Mouse (Mus musculus): Measurements from ENCODE around the gene Plpp6. TPM values are rescaled to one million over a fixed set of nuclear protein-coding genes. Genes with fewer than 3 reads are reported as not detected.

Plpp6 gene
- polyA plus RNA-seq, 1 experiment from 2014 or later = 5.3 TPM

- Histone ChIP-seq H3K36me3 (no peaks in the 10 kb centered on the region), H3K4me2 (no peak overlapping the region), H3K27me3 (no peaks in the 10 kb centered on the region), H3K9me3 (0 out of 2 replicates have a peak, but pooled peaks cover 3% of the 10 kb centered on the region), H3K27ac (no peak overlapping the region), H3K4me1 (replicated peaks) (no peaks in the 10 kb centered on the region), H3K4me3 (replicated peaks) (no peak overlapping the region), H3K9ac (replicated peaks) (no peak overlapping the region)
- no peak for ATAC-seq (ENCODE audit: insufficient number of reproducible peaks, insufficient read depth, low FRiP score, low TSS enrichment, low read depth)
- 46% methylated on average over 4 of the region's 4 CpGs for WGBS
Measured at GRCm38 (mm10) chr19:28946782-28947181, 17.0 kb upstream of the Plpp6 start.

DNA sequence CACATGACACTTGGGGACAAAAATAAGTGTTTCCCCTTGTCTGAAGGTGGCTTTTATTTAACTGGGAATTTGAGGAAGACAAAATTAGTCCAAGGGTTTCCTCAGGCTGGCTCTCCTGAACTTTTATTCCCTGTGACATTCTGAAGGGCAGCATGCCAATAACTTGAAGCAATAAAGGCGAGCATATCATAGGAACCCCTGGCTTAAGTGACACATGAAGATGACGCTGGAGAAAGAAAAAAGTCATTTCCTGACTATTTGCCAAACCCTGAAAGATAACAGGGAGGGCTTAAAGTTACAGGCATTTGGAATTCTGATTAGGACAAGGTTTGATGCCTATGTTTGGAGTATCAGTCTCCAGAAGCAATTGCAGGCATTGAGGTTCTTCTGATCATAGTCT, 16.4 kb upstream of the Plpp6 start:
- WGBS = 66% methylated on average over 2 of the region's 2 CpGs
- ATAC-seq (ENCODE audit: insufficient number of reproducible peaks, insufficient read depth, low FRiP score, low TSS enrichment, low read depth) = no peak

GRCm38 (mm10) chr19:28951251-28951650, 12.5 kb upstream of the Plpp6 start:
- Histone ChIP-seq H3K4me2 (no peak overlapping the region), H3K4me1 (replicated peaks) (no peaks in the 10 kb centered on the region), H3K27me3 (no peaks in the 10 kb centered on the region), H3K36me3 (no peaks in the 10 kb centered on the region), H3K9me3 (0 out of 2 replicates have a peak, but pooled peaks cover 3% of the 10 kb centered on the region), H3K4me3 (replicated peaks) (no peak overlapping the region), H3K27ac (no peak overlapping the region), H3K9ac (replicated peaks) (no peak overlapping the region)
- ATAC-seq (ENCODE audit: insufficient number of reproducible peaks, insufficient read depth, low FRiP score, low TSS enrichment, low read depth) = no peak
- WGBS = 83% methylated on average over 5 of the region's 5 CpGs

More for the DNA sequence above, 16.4 kb upstream of the Plpp6 start:
- H3K9me3 ChIP-seq = 0 out of 2 replicates have a peak, but pooled peaks cover 3% of the 10 kb centered on the region
- H3K9ac ChIP-seq (replicated peaks) = no peak overlapping the region
- no peaks in the 10 kb centered on the region for H3K36me3 ChIP-seq
- no peak overlapping the region for H3K4me3 ChIP-seq (replicated peaks)
- H3K4me2 ChIP-seq = no peak overlapping the region
- no peak overlapping the region for H3K27ac ChIP-seq
- H3K27me3 ChIP-seq = no peaks in the 10 kb centered on the region
- no peaks in the 10 kb centered on the region for H3K4me1 ChIP-seq (replicated peaks)

GRCm38 (mm10) chr19:28963113-28963512, 640 bp upstream of the Plpp6 start:
- ATAC-seq (ENCODE audit: insufficient number of reproducible peaks, insufficient read depth, low FRiP score, low TSS enrichment, low read depth) = no peak
- Histone ChIP-seq H3K9ac (replicated peaks) (no peak overlapping the region), H3K4me2 (peak overlapping the region; percentile 88), H3K27me3 (peaks cover 4% of the 10 kb centered on the region), H3K36me3 (no peaks in the 10 kb centered on the region), H3K27ac (no peak overlapping the region), H3K4me3 (replicated peaks) (peak overlapping the region; percentile 84), H3K9me3 (no peaks in the 10 kb centered on the region), H3K4me1 (replicated peaks) (peaks cover 7% of the 10 kb centered on the region)
- 46% methylated on average over 3 of the region's 3 CpGs for WGBS

GRCm38 (mm10) chr19:28963513-28963841, 276 bp upstream of the Plpp6 start:
- H3K27me3 ChIP-seq = peaks cover 4% of the 10 kb centered on the region
- H3K27ac ChIP-seq = no peak overlapping the region
- H3K4me3 ChIP-seq (replicated peaks) = peak overlapping the region; percentile 84
- WGBS = 3% methylated on average over 4 of the region's 4 CpGs
- H3K9ac ChIP-seq (replicated peaks) = peak overlapping the region; percentile 81; the same call in 1 of the 2 replicates
- ATAC-seq (ENCODE audit: insufficient number of reproducible peaks, insufficient read depth, low FRiP score, low TSS enrichment, low read depth) = no peak
- peaks cover 7% of the 10 kb centered on the region for H3K4me1 ChIP-seq (replicated peaks)
- H3K4me2 ChIP-seq = peak overlapping the region; percentile 88
- no peaks in the 10 kb centered on the region for H3K36me3 ChIP-seq
- no peaks in the 10 kb centered on the region for H3K9me3 ChIP-seq

DNA sequence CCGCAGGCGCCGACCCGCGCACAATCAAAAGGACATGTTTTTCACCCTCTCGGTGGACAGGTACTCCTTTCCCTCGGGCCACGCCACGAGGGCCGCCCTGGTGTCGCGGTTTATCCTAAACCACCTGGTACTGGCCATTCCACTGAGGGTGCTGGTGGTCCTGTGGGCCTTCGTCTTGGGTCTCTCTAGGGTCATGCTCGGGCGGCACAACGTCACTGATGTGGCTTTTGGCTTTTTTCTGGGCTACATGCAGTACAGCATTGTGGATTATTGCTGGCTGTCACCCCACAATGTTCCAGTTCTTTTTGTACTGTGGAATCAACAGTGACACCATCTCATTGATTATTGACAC, 775 bp downstream of the Plpp6 start:
- H3K36me3 ChIP-seq = no peaks in the 10 kb centered on the region
- H3K27me3 ChIP-seq = peaks cover 4% of the 10 kb centered on the region
- no peaks in the 10 kb centered on the region for H3K9me3 ChIP-seq
- no peak overlapping the region for H3K27ac ChIP-seq
- H3K9ac ChIP-seq (replicated peaks) = peak overlapping the region; percentile 81
- WGBS = 7% methylated on average over 16 of the region's 16 CpGs
- peak overlapping the region; percentile 88 for H3K4me2 ChIP-seq
- peak overlapping the region; percentile 84 for H3K4me3 ChIP-seq (replicated peaks)
- ATAC-seq (ENCODE audit: insufficient number of reproducible peaks, insufficient read depth, low FRiP score, low TSS enrichment, low read depth) = peak; percentile 59
- peaks cover 7% of the 10 kb centered on the region for H3K4me1 ChIP-seq (replicated peaks)

DNA sequence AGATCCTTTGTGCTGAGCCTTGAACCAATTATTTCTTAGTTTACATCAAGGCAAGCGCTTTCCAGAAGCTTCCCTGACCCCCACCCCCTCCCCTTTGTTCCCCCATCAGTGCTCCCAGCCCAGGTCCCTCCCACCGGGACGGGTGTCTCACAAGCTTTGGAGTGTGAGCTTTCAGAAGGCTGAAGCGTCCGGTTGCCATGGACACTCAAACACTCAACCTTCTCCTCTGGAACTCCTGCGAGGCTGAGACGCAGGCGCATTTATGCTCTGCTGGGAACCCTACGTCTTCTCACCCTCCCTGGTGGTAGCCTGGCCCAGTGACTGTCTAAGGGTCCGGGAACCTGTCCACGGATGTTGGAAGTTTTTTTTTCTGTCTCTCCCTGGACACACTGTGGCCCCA, 3.9 kb downstream of the Plpp6 start, which contains the start of gene 4430402I18Rik:
4430402I18Rik (minus strand) TSS at position 149 of the 400 bp plus-strand sequence.
- Histone ChIP-seq H3K9me3 (no peaks in the 10 kb centered on the region), H3K9ac (replicated peaks) (no peak within 1 kb of the TSS), H3K4me3 (replicated peaks) (no peak within 1 kb of the TSS), H3K27ac (no peak within 1 kb of the TSS), H3K36me3 (no peaks in the 10 kb centered on the region), H3K4me1 (replicated peaks) (peaks cover 7% of the 10 kb centered on the region), H3K27me3 (peaks cover 4% of the 10 kb centered on the region), H3K4me2 (peak within 1 kb of the TSS; percentile 31)
- ATAC-seq (ENCODE audit: insufficient number of reproducible peaks, insufficient read depth, low FRiP score, low TSS enrichment, low read depth) = no peak
- 7% methylated on average over 11 of the region's 11 CpGs for WGBS

GRCm38 (mm10) chr19:28968178-28968577, 4.4 kb downstream of the Plpp6 start:
- H3K27me3 ChIP-seq = peaks cover 4% of the 10 kb centered on the region
- H3K36me3 ChIP-seq = no peaks in the 10 kb centered on the region
- no peak for ATAC-seq (ENCODE audit: insufficient number of reproducible peaks, insufficient read depth, low FRiP score, low TSS enrichment, low read depth)
- WGBS = 77% methylated on average over 4 of the region's 4 CpGs
- no peak overlapping the region for H3K4me3 ChIP-seq (replicated peaks)
- no peaks in the 10 kb centered on the region for H3K9me3 ChIP-seq
- H3K4me2 ChIP-seq = no peak overlapping the region
- H3K9ac ChIP-seq (replicated peaks) = no peak overlapping the region
- no peak overlapping the region for H3K27ac ChIP-seq
- peaks cover 7% of the 10 kb centered on the region for H3K4me1 ChIP-seq (replicated peaks)

- no peaks in the 10 kb centered on the region for H3K9me3 ChIP-seq
- H3K9ac ChIP-seq (replicated peaks) = no peak overlapping the region
- H3K36me3 ChIP-seq = no peaks in the 10 kb centered on the region
- no peak overlapping the region for H3K4me3 ChIP-seq (replicated peaks)
- H3K27me3 ChIP-seq = peaks cover 4% of the 10 kb centered on the region
- peaks cover 7% of the 10 kb centered on the region for H3K4me1 ChIP-seq (replicated peaks)
- no peak overlapping the region for H3K27ac ChIP-seq
- WGBS = 79% methylated on average over 5 of the region's 5 CpGs
- ATAC-seq (ENCODE audit: insufficient number of reproducible peaks, insufficient read depth, low FRiP score, low TSS enrichment, low read depth) = no peak
- H3K4me2 ChIP-seq = no peak overlapping the region
Measured at GRCm38 (mm10) chr19:28969231-28969630, 5.5 kb downstream of the Plpp6 start.

DNA sequence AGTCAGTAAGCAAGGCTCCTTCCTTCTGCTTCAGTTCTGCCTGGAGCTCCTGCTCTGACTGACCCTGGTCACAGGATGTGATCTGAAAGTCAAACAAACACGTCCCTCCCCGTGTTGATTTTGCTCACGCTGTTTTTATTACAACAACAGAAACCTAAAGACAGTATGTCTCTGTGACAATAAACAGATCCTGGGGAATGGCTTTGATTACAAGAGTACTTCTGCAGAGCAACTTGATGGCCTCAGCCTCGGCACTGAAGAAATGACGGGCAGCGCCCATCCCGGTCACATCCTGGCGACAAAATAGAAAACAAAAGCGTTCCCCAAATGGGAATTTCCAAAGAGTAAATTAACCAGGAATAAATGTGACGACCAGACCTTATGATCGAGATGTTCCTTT, 6.5 kb downstream of the Plpp6 start:
- no peak overlapping the region for H3K4me2 ChIP-seq

GRCm38 (mm10) chr19:28974862-28975611, 11.3 kb downstream of the Plpp6 start:
- H3K9me3 ChIP-seq = no peaks in the 10 kb centered on the region
- peak overlapping the region; percentile 73 for H3K4me2 ChIP-seq
- H3K4me1 ChIP-seq (replicated peaks) = no peaks in the 10 kb centered on the region
- no peak overlapping the region; the same call in 1 of the 2 replicates for H3K9ac ChIP-seq (replicated peaks)
- H3K27ac ChIP-seq = no peak overlapping the region
- 0 out of 2 replicates have a peak, but pooled peaks have one; percentile 37 for ATAC-seq (ENCODE audit: insufficient number of reproducible peaks, insufficient read depth, low FRiP score, low TSS enrichment, low read depth)
- peaks cover 10% of the 10 kb centered on the region for H3K27me3 ChIP-seq
- no peaks in the 10 kb centered on the region for H3K36me3 ChIP-seq
- 19% methylated on average over 35 of the region's 35 CpGs for WGBS
- peak overlapping the region; percentile 37 for H3K4me3 ChIP-seq (replicated peaks)

More for the DNA sequence above, 6.5 kb downstream of the Plpp6 start:
- no peak overlapping the region for H3K4me3 ChIP-seq (replicated peaks)
- H3K9ac ChIP-seq (replicated peaks) = no peak overlapping the region
- no peaks in the 10 kb centered on the region; the same call in none of the 2 replicates for H3K4me1 ChIP-seq (replicated peaks)
- no peak overlapping the region for H3K27ac ChIP-seq
- ATAC-seq (ENCODE audit: insufficient number of reproducible peaks, insufficient read depth, low FRiP score, low TSS enrichment, low read depth) = no peak
- peaks cover 10% of the 10 kb centered on the region for H3K27me3 ChIP-seq
- no peaks in the 10 kb centered on the region for H3K36me3 ChIP-seq
- WGBS = 52% methylated on average over 11 of the region's 11 CpGs
- H3K9me3 ChIP-seq = no peaks in the 10 kb centered on the region

DNA sequence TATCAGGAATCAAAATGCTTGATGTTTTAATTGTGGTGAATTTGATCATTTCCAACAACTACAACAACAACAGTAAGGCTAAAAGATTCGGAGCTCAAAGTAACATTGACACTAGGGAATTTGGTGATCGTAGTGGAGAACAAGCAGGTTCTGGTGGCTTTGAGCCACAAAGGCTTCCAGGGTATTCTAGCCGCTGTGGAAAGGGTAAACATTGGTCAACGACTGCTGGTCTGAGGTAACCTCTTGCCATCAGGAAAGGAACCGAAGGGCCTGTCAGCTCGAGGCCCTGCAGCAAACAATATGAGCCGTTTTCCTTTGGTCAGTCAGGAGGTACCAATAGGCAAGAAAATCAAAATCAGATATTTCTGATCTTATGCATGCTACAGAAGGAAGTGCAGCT, 18.9 kb downstream of the Plpp6 start:
- no peaks in the 10 kb centered on the region for H3K27me3 ChIP-seq
- H3K4me2 ChIP-seq = no peak overlapping the region
- no peaks in the 10 kb centered on the region for H3K9me3 ChIP-seq
- H3K9ac ChIP-seq (replicated peaks) = no peak overlapping the region
- no peak overlapping the region for H3K4me3 ChIP-seq (replicated peaks)
- WGBS = 76% methylated on average over 7 of the region's 7 CpGs
- no peak overlapping the region for H3K27ac ChIP-seq
- no peak for ATAC-seq (ENCODE audit: insufficient number of reproducible peaks, insufficient read depth, low FRiP score, low TSS enrichment, low read depth)
- H3K36me3 ChIP-seq = no peaks in the 10 kb centered on the region
- H3K4me1 ChIP-seq (replicated peaks) = no peaks in the 10 kb centered on the region
